Mouse (Mus musculus) olfactory bulb, adult 2 months (tissue): ENCODE results near the gene Alkbh6.

Experiments used
- CTCF ChIP-seq: fragments of 200-500 bp; IDR thresholded peaks from 2 replicates; pipeline ENCODE4 v1.5.1; 2012; ENCODE audit warnings: low read depth, mild to moderate bottlenecking, low read length, moderate library complexity; ENCODE audit not compliant: insufficient read depth
- POLR2A ChIP-seq: fragments of 200-500 bp; IDR thresholded peaks from 2 replicates; pipeline ENCODE4 v1.6.1; 2012; ENCODE audit warnings: mild to moderate bottlenecking, low read depth, low read length, moderate library complexity; ENCODE audit not compliant: insufficient read depth

GRCm38 (mm10) chr7:30310136-30310535 is 1.6 kb downstream of the Alkbh6 start:
- no peak for TF ChIP-seq CTCF
- TF ChIP-seq POLR2A = no peak
